Mouse (Mus musculus) urinary bladder, adult 2 months (tissue): Measurements from ENCODE around the gene Foxp4. TPM values are rescaled to one million over a fixed set of nuclear protein-coding genes. Genes with fewer than 3 reads are reported as not detected.
"Not testable (repeated sequence)": the region's sequence is repeated elsewhere in the genome, so short reads cannot be mapped to it uniquely, and the experiment has no call there.

Experiments
- DNase-seq: peaks from one replicate; pipeline ENCODE4 v3.0.0; 2022; ENCODE audit warnings: low spot score
- polyA plus RNA-seq: library from polyadenylated mRNA; depleted of rRNA; stranded (reverse); fragments of >200 nt; gene quantifications from 2 replicates; pipeline ENCODE4 v1.2.3, GENCODE M21; 2012

Foxp4 gene
- polyA plus RNA-seq, 1 experiment = 23.6 TPM

- DNase-seq = no peak
Observed at GRCm38 (mm10) chr17:47853760-47854159, 70.7 kb downstream of the Foxp4 start.

DNA sequence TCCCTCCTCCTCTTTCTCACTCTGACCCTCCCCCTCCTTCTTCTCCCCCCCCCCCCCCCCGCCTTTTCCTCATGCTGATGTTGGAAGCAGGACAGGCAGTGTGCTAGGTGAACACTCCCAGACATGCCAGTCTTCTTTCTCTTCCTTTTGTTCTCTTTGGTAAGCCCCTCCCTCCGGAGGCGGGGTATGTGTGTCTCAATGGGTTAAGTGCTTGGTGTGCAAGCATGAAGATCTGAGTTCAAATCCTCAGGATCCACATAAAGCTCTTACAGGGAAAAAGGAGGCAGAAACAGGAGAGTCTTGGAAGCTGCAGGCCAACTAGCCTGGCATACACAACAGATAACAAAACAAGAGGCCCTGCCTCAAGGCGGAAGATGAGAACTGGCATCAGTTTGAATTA is 71.1 kb downstream of the Foxp4 start:
- DNase-seq = no peak

DNA sequence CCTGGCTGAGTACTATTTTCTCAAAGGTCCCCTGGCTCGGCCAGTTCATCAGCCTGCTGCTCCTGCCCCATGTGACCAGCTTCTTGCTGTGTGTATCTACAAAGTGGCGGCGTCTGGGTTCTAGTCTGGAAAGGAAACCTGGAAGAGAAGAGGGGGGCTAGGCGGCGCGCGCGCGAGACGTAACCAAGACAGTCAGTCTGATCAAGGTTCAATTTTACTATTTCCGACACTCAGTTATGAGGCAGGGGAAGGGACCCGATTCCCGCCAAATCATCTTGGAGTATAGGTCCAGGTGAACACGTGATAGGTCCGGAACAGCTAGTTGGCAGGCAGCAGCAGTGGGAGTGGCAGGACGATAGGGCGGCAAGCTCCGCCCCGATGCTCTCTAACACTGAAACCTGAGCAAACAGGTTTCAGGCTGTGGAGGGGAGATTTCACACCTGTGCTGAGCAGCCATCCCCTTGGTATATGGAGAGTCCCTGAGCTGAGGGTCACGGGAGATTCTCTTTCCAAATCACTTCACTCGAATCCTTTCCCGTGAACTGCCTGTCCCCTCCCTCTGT is 72.6 kb downstream of the Foxp4 start:
- DNase-seq = not testable (repeated sequence)

DNA sequence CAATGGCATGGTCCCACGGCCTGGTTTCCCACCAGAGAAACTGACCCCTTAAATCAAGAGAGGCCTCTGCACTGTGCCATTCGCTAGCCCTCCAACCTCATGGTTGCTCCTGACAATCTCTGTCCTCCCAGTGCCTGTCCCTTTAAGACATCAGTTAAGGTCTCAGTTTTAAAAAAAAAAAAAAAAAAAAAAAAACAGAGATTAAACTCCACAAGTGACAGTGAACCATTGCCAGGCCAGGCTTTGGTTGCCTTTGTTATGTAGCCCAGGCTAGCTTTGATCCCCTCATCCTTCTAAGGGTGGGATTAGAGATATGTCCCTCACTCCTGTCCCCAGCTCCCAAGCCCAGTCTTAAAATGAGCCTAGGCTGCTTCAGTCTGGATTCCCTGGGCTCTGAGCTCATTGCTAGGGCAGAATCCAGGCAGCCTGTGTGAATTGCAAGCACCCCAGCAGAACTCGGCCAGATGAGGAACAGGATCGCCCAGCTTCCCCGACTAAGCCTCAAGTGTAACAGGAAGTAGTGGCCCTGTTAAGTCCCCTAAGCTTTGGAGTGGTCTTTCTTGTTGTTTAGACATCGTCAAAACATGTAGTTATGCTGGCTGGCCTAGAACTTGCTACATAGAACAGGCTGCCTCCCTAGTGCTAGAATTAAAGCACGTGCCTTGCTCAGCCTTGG is 73.7 kb downstream of the Foxp4 start:
- DNase-seq = no peak

- no peak for DNase-seq
Observed at GRCm38 (mm10) chr17:47850035-47850434, 74.4 kb downstream of the Foxp4 start.

GRCm38 (mm10) chr17:47847985-47848384 is 76.5 kb downstream of the Foxp4 start:
- no peak for DNase-seq

GRCm38 (mm10) chr17:47845609-47846008 is 78.8 kb downstream of the Foxp4 start:
- DNase-seq = no peak

- no peak for DNase-seq
Observed at GRCm38 (mm10) chr17:47843465-47843864, 81.0 kb downstream of the Foxp4 start.

- DNase-seq = peak; percentile 54
Observed at GRCm38 (mm10) chr17:47841931-47842623, 82.4 kb downstream of the Foxp4 start.

GRCm38 (mm10) chr17:47841521-47841920 is 82.9 kb downstream of the Foxp4 start:
- DNase-seq = no peak

DNA sequence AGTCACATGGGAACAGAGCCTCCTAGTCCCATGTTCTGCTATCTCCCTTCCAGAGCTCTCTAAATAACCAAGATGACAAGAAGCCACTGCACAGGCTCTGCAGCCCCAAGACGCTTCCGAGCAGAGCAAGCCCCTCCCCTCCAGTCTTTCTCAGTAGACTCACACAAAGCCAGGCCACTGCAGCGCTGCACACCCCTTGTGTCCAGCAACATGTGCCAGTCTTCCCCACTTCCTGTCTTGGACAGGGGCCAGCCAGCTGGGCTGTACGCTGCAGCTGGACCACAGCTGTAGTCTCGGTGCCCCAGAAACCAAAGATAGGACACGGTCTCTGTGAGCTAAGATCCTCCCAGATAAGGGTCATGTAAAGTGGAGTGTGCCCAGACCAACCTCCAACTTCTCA is 86.6 kb downstream of the Foxp4 start:
- no peak for DNase-seq

DNA sequence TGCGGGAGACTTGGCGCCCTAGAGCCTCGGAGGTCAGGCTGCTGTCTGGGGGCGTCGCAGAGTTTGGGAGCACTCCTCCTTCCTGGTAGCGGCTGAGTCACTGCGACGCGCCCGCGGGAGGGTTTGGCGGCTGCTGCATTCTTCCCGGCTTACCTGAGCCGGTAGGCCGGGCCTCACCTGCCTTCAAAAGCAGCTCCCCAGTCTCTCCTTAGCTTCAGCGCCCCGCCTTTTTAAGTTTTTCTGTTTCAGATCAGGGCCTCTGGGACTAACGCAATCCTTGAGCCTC is 90.0 kb downstream of the Foxp4 start, which contains the start of gene Mdfi:
TSS of gene Mdfi (minus strand) at position 210 of the 286 bp plus-strand sequence.
- DNase-seq = peak; percentile 49

DNA sequence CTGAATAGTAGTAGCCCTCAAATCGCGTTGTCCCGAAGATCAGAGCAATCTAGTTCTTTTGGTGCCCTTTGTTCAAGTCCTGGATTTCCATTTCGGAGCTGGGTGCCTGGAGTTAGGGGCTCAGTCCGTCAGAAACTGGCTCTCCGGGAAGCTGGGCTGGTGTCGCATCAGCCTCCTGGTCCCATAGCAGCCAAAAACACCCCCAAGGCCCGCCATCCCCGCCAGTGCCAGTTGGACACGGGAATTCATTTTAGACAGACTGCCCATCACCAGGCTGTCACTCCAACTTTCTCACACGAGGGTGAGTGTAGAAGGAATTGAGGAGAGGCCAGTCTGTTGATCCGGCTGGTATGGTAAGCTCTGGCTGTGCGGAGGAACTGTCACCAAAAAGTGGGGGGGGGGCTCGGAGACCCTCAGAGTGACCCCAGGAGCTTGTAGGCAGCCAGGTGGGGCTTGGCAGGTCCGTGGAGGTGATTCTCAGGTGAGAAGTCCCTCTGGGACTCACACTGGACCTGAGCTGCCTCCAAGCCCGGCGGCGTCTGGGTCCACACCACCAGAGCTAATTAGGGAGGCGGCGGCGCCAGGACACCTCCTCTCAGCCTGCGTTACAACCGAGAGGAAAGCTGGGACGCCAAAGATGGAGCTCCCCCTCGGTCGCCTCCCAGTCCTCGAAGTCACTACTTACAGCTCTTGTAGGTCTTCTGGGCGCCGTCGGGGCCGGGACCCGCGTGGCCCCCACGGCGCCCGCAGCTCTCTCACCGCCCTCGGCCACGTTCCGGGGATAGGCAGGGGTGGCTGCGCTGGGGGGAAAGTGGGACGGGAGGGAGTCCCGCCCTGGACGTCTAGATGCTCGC is 90.6 kb downstream of the Foxp4 start:
- no peak for DNase-seq

DNA sequence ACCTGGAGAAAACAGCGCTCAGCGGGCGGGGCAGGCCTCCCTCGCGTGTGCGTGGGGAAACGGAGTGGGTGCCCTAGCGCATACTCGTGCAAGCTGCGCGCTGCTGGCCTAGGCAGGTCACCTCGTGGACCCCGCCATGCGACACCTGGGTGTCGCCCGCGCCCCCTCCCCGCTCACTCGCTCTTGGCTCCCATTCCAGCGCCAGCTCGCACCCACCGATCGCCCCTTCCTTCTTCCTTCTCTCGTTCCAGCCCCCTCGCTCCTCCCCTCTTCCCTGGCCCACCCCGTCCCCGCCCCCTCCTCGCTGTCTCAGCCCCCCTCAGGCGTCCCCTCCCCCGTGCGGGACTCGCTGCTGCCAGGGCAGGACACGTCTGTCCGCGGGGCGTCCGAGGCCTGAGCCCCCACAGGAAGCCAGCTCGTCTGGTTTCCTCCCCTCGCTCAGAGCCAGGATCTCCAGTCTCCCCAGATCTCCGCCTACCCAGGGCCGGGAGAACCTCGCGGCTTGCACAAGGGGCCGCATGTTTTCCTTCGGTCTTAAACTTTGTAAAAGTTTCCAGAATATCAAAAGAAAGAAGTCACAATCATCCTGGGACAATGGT is 91.3 kb downstream of the Foxp4 start:
- DNase-seq = no peak

DNA sequence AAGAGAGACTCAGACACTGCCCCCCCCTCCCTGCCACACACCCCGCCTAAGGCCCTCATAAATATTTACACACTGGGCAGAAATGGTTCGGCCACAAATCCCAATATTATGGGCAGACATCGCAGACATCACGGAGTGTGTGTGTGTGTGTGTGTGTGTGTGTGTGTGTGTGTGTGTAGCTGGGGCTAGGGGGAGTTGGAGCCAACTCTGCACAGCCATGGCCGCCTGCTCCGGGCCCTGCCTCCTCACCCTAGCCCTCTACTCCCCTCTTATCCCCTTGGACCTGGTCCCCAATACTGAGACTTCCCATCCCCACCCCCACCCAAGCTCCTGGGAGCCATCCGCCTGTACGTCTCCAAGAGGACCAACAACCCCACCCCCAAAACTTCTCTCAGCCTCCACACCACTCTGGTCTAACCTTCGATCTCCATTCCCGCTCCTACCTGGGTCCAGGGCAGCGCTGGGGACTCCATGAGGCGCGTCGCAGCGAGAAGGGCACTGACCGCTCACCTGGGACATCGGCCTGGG is 91.9 kb downstream of the Foxp4 start:
- DNase-seq = no peak

DNA sequence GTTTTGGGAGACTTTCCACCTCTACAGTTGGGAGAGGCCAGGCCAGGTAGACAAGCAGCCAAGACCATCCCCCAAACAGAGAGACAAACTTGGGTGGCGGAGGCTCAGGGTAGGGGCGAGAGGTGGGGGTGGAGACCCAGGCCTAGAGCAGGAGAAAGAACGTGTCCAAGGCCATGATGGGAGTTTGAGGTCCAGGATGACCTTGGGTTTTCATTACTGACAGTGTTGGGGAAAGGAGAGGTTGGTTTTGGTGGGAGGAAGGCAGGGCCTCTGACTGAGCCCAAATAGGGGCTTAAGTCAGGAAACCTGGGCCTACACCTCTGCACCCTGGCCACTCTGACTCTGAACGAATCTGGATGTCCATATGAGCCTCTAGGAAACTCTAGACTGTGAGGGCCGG is 92.7 kb downstream of the Foxp4 start:
- DNase-seq = no peak

- DNase-seq = no peak
Observed at GRCm38 (mm10) chr17:47831161-47831560, 93.3 kb downstream of the Foxp4 start.

DNA sequence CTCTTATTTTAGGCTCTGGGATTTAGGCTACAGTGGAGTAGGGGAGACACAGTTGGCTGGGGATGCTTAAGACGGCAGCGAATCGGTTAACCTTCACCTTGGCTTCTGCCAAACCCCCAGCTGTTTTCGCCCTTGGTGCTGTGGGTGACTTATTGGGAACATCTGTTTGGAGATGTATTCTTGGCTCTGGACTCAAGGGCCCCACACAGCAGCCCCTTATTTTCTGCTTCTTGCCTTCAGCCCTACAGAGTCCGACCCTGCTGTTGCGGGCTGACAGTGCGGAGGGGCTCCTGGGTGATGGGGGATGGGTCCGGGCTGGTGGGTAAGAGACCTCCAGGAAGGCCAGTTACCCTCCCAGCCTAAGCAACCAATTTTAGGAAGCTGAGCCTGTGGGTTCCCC is 103.1 kb downstream of the Foxp4 start:
- no peak for DNase-seq

- no peak for DNase-seq
Observed at GRCm38 (mm10) chr17:47818038-47818725, 106.3 kb downstream of the Foxp4 start.
